Mouse (Mus musculus) kidney, postnatal 10 days (tissue): ENCODE results near the gene Gm48551.

Experiments used
- DNase-seq: peaks from one replicate; pipeline ENCODE4 v3.0.0; 2021; ENCODE audit warnings: mixed read lengths

The Gm48551 gene

GRCm38 (mm10) chr10:81383802-81384604 lies at the start of gene Gm48551, which contains the start of gene Dohh:
Gene Gm48551 (plus strand): TSS chr10:81384466.
Gene Dohh (plus strand): TSS chr10:81384428.
- DNase-seq = peak; percentile 100

GRCm38 (mm10) chr10:81335393-81336340 lies 48.6 kb upstream of the Gm48551 start:
- DNase-seq = peak; percentile 65

GRCm38 (mm10) chr10:81336558-81336957 lies 47.7 kb upstream of the Gm48551 start:
- no peak for DNase-seq

GRCm38 (mm10) chr10:81340551-81341332 lies 43.5 kb upstream of the Gm48551 start:
- no peak for DNase-seq

- DNase-seq = peak; percentile 90
These were observed 42.8 kb upstream of the Gm48551 start for GRCm38 (mm10) chr10:81341333-81341949.

GRCm38 (mm10) chr10:81342686-81343505 lies 41.4 kb upstream of the Gm48551 start, which contains the start of gene Gipc3:
Gene Gipc3 (minus strand): TSS chr10:81343266.
- DNase-seq = peak; percentile 50

GRCm38 (mm10) chr10:81344421-81345161 lies 39.7 kb upstream of the Gm48551 start:
- DNase-seq = peak; percentile 56

GRCm38 (mm10) chr10:81345162-81345534 lies 39.1 kb upstream of the Gm48551 start:
- DNase-seq = no peak

- DNase-seq = peak; percentile 88
These were observed 37.7 kb upstream of the Gm48551 start for GRCm38 (mm10) chr10:81346453-81347067.

GRCm38 (mm10) chr10:81349146-81349545 lies 35.1 kb upstream of the Gm48551 start:
- peak; percentile 73 for DNase-seq

GRCm38 (mm10) chr10:81349961-81350350 lies 34.3 kb upstream of the Gm48551 start:
- DNase-seq = no peak

- DNase-seq = peak; percentile 100
These were observed 33.8 kb upstream of the Gm48551 start, which contains the start of gene Hmg20b for GRCm38 (mm10) chr10:81350351-81351063. Gene Hmg20b (minus strand): TSS chr10:81350480.

GRCm38 (mm10) chr10:81351678-81352291 lies 32.5 kb upstream of the Gm48551 start:
- DNase-seq = no peak

GRCm38 (mm10) chr10:81354738-81355477 lies 29.4 kb upstream of the Gm48551 start:
- no peak for DNase-seq

- DNase-seq = no peak
These were observed 28.7 kb upstream of the Gm48551 start for GRCm38 (mm10) chr10:81355533-81355932.

- no peak for DNase-seq
These were observed 27.8 kb upstream of the Gm48551 start for GRCm38 (mm10) chr10:81356352-81356990.
